Mouse (Mus musculus) heart, adult 2 months (tissue): ENCODE data around the gene Aasdhppt.

ENCODE experiments used
- CTCF ChIP-seq: fragments of 200-600 bp; IDR thresholded peaks from 2 replicates; pipeline ENCODE4 v1.8.1; 2022; ENCODE audit warnings: antibody characterized with exemption, mild to moderate bottlenecking, moderate library complexity
- EP300 ChIP-seq: fragments of 200-500 bp; IDR thresholded peaks from 2 replicates; pipeline ENCODE4 v1.6.1; 2011; ENCODE audit warnings: low read depth, low read length, control low read depth; ENCODE audit not compliant: insufficient read depth
- POLR2A ChIP-seq: fragments of 200-500 bp; IDR thresholded peaks from 2 replicates; pipeline ENCODE4 v1.6.1; 2011; ENCODE audit warnings: mild to moderate bottlenecking, low read depth, low read length, control low read depth; ENCODE audit not compliant: insufficient read depth

GRCm38 (mm10) chr9:4315746-4316145 lies 6.5 kb upstream of the Aasdhppt start:
- no peak for TF ChIP-seq EP300
- no peak for TF ChIP-seq POLR2A
- no peak for TF ChIP-seq CTCF
